Mouse (Mus musculus) layer of hippocampus, postnatal 36 days (tissue): ENCODE data around the gene Cdv3. TPM values are rescaled to one million over a fixed set of nuclear protein-coding genes. Genes with fewer than 3 reads are reported as not detected.

Source experiments
- total RNA-seq, 2 experiments: library from RNA; stranded (reverse); gene quantifications; 2 replicates each; pipeline ENCODE4 v1.2.3; 2021

Gene Cdv3
- total RNA-seq, 2 experiments from 2014 or later = 71.5 to 73.2 TPM

Other genes starting within 250 kb of the Cdv3 start
- gene Srprb, start 163.7 kb downstream of the Cdv3 start, total RNA-seq = 10 to 100 TPM; 21.0 to 22.3 TPM
- gene Gm20425, start 135.5 kb downstream of the Cdv3 start, total RNA-seq = 10 to 100 TPM; 11.1 to 11.3 TPM
- 100 to 1,000 TPM; 202 to 231 TPM for gene Trf, start 135.4 kb downstream of the Cdv3 start, total RNA-seq
- under 1 TPM in 1 of 2 experiments, not detected in 1; 0.15 TPM for gene 1300017J02Rik, start 60.8 kb downstream of the Cdv3 start, total RNA-seq
- 10 to 100 TPM; 20.2 to 21.0 TPM for gene Topbp1, start 60.6 kb downstream of the Cdv3 start, total RNA-seq
- 1 to 10 TPM; 5.0 to 6.0 TPM for gene Bfsp2, start 114.6 kb upstream of the Cdv3 start, total RNA-seq